Mouse (Mus musculus) embryonic fibroblast, embryonic 13.5 days (primary cell): ENCODE results near the gene Stag1.

ENCODE experiments used
- CTCF ChIP-seq: IDR thresholded peaks from 2 replicates; pipeline ENCODE4 v1.5.1; 2011; ENCODE audit warnings: mild to moderate bottlenecking, control low read depth, low read length, moderate library complexity, borderline replicate concordance; ENCODE audit not compliant: insufficient read depth
- POLR2A ChIP-seq: IDR thresholded peaks from 2 replicates; pipeline ENCODE4 v1.6.1; 2011; ENCODE audit warnings: low read depth, mild to moderate bottlenecking, control low read depth, low read length, moderate library complexity

DNA sequence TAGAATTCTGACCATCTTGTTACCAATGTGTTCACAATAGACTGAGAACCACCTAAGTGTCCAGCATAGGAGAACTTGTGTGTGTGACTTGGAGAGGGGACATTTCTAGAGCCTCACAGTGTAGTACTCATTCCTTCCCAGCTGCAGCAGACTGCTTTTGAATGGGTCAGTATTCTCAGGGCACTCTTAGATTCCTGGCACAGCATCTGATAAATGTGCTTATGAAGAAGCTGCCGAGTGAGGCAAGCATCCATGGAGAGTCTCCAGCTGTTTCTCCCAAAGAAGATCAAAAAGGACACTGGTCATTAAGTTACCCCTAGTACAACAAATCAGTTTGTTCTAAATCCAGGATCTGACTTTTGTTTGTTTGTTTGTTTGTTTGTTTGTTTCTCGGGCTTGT lies 24.3 kb upstream of the Stag1 start:
- TF ChIP-seq CTCF (no peak), POLR2A (no peak)
